Mouse (Mus musculus) stomach, embryonic 14.5 days (tissue): ENCODE results near the gene Gla. TPM values are rescaled to one million over a fixed set of nuclear protein-coding genes. Genes with fewer than 3 reads are reported as not detected.

Experiments used
- ATAC-seq: fragments of 200-750 bp; cut with Nextera tagmentation; 2 replicates; pipeline ENCODE4 v1.8.0; 2017; ENCODE audit warnings: low read depth, moderate TSS enrichment; ENCODE audit not compliant: insufficient number of reproducible peaks, insufficient read depth, low FRiP score
- H3K27ac ChIP-seq: fragments of 300-500 bp; sonication (generic); 2 replicates; pipeline ENCODE4 v1.5.1; 2014; ENCODE audit warnings: mild to moderate bottlenecking, low read length, moderate library complexity, mixed read lengths
- H3K27me3 ChIP-seq: fragments of 300-500 bp; sonication (generic); 2 replicates; pipeline ENCODE4 v1.6.1; 2014; ENCODE audit warnings: low read length, control low read depth, mixed read lengths; ENCODE audit not compliant: control insufficient read depth, insufficient read depth
- H3K36me3 ChIP-seq: fragments of 300-500 bp; sonication (generic); 2 replicates; pipeline ENCODE4 v1.6.1; 2014; ENCODE audit warnings: mild to moderate bottlenecking, control low read depth, low read length, moderate library complexity, mixed read lengths; ENCODE audit not compliant: control insufficient read depth, insufficient read depth
- H3K4me1 ChIP-seq: fragments of 300-500 bp; sonication (generic); 2 replicates; pipeline ENCODE4 v1.6.1; 2014; ENCODE audit warnings: low read length, control low read depth, mixed read lengths; ENCODE audit not compliant: control insufficient read depth, insufficient read depth
- H3K4me2 ChIP-seq: fragments of 300-500 bp; sonication (generic); replicated peaks from 2 replicates; pipeline ENCODE4 v1.6.1; 2014; ENCODE audit warnings: low read depth, low read length, control low read depth
- H3K4me3 ChIP-seq: fragments of 300-500 bp; sonication (generic); 2 replicates; pipeline ENCODE4 v1.5.1; 2014; ENCODE audit warnings: low read depth, low read length, control low read depth
- H3K9ac ChIP-seq: fragments of 300-500 bp; sonication (generic); replicated peaks from 2 replicates; pipeline ENCODE4 v1.6.1; 2014; ENCODE audit warnings: low read depth, mild to moderate bottlenecking, control low read depth, low read length, moderate library complexity, mixed read lengths
- H3K9me3 ChIP-seq: fragments of 300-500 bp; sonication (generic); 2 replicates; pipeline ENCODE4 v1.6.1; 2016; ENCODE audit warnings: low read depth, low read length, control low read depth; ENCODE audit not compliant: control insufficient read depth
- WGBS: fragments of 180-500 bp; shearing (Covaris S2); extraction: QIAGEN DNeasy Blood & Tissue Kit; methylation state at CpG from one replicate; pipeline ENCODE4 v1.1.7; 2014; 5-methylcytosine and 5-hydroxymethylcytosine counted together
- polyA plus RNA-seq: library from polyadenylated mRNA; unstranded; fragments of >200 nt; fragmentation: Nextera tagmentation; extraction: Ambion mirVana; gene quantifications from 2 replicates; pipeline ENCODE4 v1.2.1, GENCODE M21; 2014

Gla gene
- polyA plus RNA-seq, 1 experiment from 2014 or later = 4.9 TPM

DNA sequence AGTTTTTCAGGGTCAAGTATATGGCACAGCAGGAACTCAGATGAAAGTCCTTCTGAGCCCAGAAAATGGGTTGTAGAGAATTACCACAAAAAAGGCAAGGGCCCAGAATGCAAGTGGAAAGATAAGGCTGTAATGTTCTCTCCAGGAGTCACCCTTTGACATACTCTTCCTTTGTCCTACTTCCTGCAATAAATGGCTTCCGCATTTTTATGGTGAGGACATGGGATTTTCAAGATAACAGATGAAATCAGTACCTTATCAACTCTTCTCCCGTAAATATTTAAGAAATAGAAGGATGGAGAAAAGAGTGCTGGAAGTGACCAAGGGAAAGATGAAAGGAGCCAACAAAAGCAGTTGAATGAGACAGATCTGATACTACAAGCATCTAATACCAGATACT is 27.3 kb upstream of the Gla start:
- Histone ChIP-seq H3K27me3 (no peaks in the 10 kb centered on the region), H3K4me3 (no peak overlapping the region), H3K36me3 (no peaks in the 10 kb centered on the region), H3K9ac (no peak overlapping the region), H3K9me3 (no peaks in the 10 kb centered on the region), H3K4me1 (no peaks in the 10 kb centered on the region), H3K4me2 (no peak overlapping the region), H3K27ac (no peak overlapping the region)
- no peak for ATAC-seq
- 71% methylated on average over 2 of the region's 2 CpGs for WGBS

- H3K27me3 ChIP-seq = no peaks in the 10 kb centered on the region
- no peak overlapping the region for H3K27ac ChIP-seq
- no peak overlapping the region for H3K4me2 ChIP-seq
- no peak overlapping the region for H3K4me3 ChIP-seq
- no peaks in the 10 kb centered on the region for H3K9me3 ChIP-seq
- WGBS = 64% methylated on average over 4 of the region's 4 CpGs
- no peak overlapping the region for H3K9ac ChIP-seq
- no peaks in the 10 kb centered on the region for H3K4me1 ChIP-seq
- no peaks in the 10 kb centered on the region for H3K36me3 ChIP-seq
- ATAC-seq = no peak
Observed at GRCm38 (mm10) chrX:134623350-134623749, 22.4 kb upstream of the Gla start.

GRCm38 (mm10) chrX:134621685-134622084 is 20.8 kb upstream of the Gla start:
- Histone ChIP-seq H3K27ac (no peak overlapping the region), H3K9ac (no peak overlapping the region), H3K4me2 (no peak overlapping the region), H3K9me3 (no peaks in the 10 kb centered on the region), H3K27me3 (no peaks in the 10 kb centered on the region), H3K4me3 (no peak overlapping the region), H3K4me1 (no peaks in the 10 kb centered on the region), H3K36me3 (no peaks in the 10 kb centered on the region)
- no peak for ATAC-seq
- WGBS = 75% methylated on average over 3 of the region's 3 CpGs

DNA sequence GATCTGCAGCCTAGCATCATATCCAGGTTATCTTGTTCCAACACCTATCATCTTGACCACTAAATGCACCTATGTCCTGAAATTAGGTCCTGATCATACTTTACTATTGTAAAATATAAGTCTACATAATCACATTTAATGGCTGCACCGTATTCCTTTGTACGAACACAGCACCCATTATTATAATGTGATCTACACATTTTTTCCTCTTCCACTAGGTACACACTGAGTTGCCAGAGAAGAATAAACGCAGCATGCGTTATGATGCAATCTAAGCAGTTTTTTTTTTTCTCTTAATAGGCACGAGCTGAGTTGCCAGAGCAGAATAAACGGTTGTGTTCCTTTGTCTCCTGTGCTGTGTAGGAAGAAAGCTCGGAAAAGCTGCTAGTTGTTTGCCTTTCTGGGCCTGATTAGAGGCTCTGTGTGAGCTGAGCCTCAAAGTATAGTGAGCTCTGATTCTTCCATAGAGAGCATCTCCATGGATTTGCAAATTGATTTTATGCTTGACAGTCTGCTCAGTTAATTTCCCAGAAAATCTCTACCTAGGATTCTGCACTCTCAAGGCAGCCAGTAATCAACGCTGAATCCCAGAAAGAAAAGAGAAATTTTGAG is 19.4 kb upstream of the Gla start:
- no peak overlapping the region for H3K9ac ChIP-seq
- no peaks in the 10 kb centered on the region for H3K9me3 ChIP-seq
- no peaks in the 10 kb centered on the region for H3K4me1 ChIP-seq
- no peak for ATAC-seq
- WGBS = 54% methylated on average over 8 of the region's 8 CpGs
- no peak overlapping the region for H3K27ac ChIP-seq
- no peak overlapping the region for H3K4me3 ChIP-seq
- no peaks in the 10 kb centered on the region for H3K27me3 ChIP-seq
- H3K4me2 ChIP-seq = no peak overlapping the region
- H3K36me3 ChIP-seq = no peaks in the 10 kb centered on the region

DNA sequence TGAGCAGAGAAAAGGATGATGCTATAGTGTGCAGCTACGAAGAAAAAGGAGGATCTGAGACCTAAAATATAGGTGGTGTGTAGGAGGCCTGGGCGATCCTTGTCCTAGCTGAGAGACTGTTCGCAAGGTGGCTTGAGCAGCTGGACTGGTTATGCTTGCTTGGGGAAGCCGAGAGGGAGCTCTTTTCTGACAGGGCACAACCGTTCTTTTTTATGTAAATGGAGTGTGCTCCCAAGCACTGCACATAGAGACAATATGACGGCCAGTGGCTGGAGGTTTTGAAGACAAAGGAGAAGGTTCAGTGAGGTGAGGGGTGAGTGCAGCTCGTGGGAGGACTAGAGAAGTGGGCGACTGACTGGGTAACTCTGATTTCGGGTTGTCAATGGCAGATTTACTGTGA is 18.8 kb upstream of the Gla start:
- no peaks in the 10 kb centered on the region for H3K9me3 ChIP-seq
- WGBS = 60% methylated on average over 9 of the region's 9 CpGs
- ATAC-seq = no peak
- no peak overlapping the region for H3K9ac ChIP-seq
- H3K36me3 ChIP-seq = no peaks in the 10 kb centered on the region
- no peak overlapping the region for H3K4me3 ChIP-seq
- no peak overlapping the region for H3K27ac ChIP-seq
- H3K4me2 ChIP-seq = no peak overlapping the region
- H3K4me1 ChIP-seq = no peaks in the 10 kb centered on the region
- H3K27me3 ChIP-seq = no peaks in the 10 kb centered on the region

- Histone ChIP-seq H3K27me3 (no peaks in the 10 kb centered on the region), H3K4me3 (no peak overlapping the region), H3K9me3 (no peaks in the 10 kb centered on the region), H3K4me2 (no peak overlapping the region), H3K27ac (no peak overlapping the region), H3K36me3 (no peaks in the 10 kb centered on the region), H3K4me1 (no peaks in the 10 kb centered on the region), H3K9ac (no peak overlapping the region)
- WGBS = 54% methylated on average over 2 of the region's 2 CpGs
- ATAC-seq = no peak
Observed at GRCm38 (mm10) chrX:134614306-134614705, 13.4 kb upstream of the Gla start.

GRCm38 (mm10) chrX:134612285-134612959 is 11.5 kb upstream of the Gla start:
- no peaks in the 10 kb centered on the region for H3K4me1 ChIP-seq
- H3K27ac ChIP-seq = peak overlapping the region; percentile 87
- ATAC-seq = peak; percentile 91
- H3K36me3 ChIP-seq = peaks cover under 1% of the 10 kb centered on the region; the same call in 1 of the 2 replicates
- no peak overlapping the region for H3K9ac ChIP-seq
- H3K4me3 ChIP-seq = peak overlapping the region; percentile 10; the same call in 1 of the 2 replicates
- no peaks in the 10 kb centered on the region for H3K27me3 ChIP-seq
- peak overlapping the region; percentile 19 for H3K4me2 ChIP-seq
- 20% methylated on average over 15 of the region's 15 CpGs for WGBS
- no peaks in the 10 kb centered on the region for H3K9me3 ChIP-seq

DNA sequence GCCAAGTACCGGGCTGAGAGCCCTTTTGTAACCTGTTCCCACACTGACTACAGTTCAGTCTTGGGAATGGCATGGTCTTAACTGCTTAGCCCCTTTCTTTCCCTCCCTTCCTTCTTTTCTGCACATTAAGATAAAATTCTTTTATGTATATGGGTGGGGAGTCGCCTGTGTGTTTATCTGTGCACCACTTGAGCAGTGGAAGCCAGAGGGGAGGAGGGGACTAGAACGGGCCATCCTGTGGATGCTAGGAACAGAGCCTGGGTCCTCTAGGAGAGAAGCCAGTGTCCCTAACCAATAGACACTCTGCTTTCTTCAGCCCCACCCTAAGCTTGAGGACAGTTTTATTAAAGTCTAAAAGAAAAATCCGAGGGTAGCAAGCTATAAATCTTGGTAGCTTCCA is 10.1 kb upstream of the Gla start:
- no peak overlapping the region for H3K9ac ChIP-seq
- H3K36me3 ChIP-seq = peaks cover 3% of the 10 kb centered on the region; the same call in 1 of the 2 replicates
- no peak overlapping the region for H3K27ac ChIP-seq
- no peak for ATAC-seq
- no peaks in the 10 kb centered on the region for H3K4me1 ChIP-seq
- no peaks in the 10 kb centered on the region for H3K27me3 ChIP-seq
- WGBS = 69% methylated on average over 4 of the region's 4 CpGs
- H3K9me3 ChIP-seq = no peaks in the 10 kb centered on the region
- H3K4me3 ChIP-seq = no peak overlapping the region
- H3K4me2 ChIP-seq = no peak overlapping the region
